Mouse (Mus musculus): ENCODE results near the gene Mctp2. TPM values are rescaled to one million over a fixed set of nuclear protein-coding genes. Genes with fewer than 3 reads are reported as not detected.
"Not testable (repeated sequence)": the region's sequence is repeated elsewhere in the genome, so short reads cannot be mapped to it uniquely, and the experiment has no call there.

Gene Mctp2
- total RNA-seq, 2 experiments from 2014 or later = 7.0 to 9.5 TPM

DNA sequence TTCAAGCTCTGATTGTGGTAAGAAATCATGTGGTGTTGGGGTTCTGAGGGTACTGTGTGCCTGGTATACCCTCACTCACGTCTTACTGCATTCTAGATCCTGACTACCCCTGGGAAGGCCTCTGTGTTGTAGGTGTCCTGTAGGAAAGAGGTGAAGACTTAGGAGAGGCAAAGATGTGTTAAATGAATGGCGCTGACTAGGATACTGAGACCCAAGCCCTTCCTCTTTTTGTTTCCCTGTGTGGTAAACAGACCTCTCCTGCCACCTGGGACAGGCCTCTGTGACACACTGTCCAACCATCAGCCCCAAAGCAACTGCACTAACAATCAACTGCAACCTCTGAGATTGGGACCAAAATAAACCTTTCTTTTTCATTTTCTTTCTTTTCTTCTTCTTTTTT, 28.0 kb downstream of the Mctp2 start:
- ATAC-seq (ENCODE audit: poor library complexity, severe bottlenecking) = peak; percentile 54

- peak; percentile 49 for ATAC-seq (ENCODE audit: poor library complexity, severe bottlenecking)
Observed at GRCm38 (mm10) chr7:72275513-72275912, 30.9 kb downstream of the Mctp2 start.

DNA sequence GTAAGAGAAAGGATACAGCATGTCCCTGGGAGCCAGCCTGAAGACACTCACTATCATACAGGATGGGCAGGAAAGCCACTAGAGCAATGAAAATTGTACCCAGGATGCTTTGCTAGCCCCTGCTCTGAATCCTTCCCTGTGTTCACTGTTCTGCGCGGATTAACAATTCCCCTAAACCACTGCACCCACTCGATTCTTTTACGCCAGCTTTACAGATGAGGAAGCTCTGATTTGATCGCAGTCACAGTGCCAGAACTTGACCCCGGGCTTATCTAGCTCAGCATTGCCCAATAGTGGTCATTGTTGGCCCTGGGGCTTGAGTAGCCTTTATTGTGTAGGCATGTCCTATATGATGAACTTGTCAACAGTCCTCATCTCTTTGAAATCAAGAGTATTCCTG, 34.9 kb downstream of the Mctp2 start:
- no peak for ATAC-seq (ENCODE audit: poor library complexity, severe bottlenecking)

DNA sequence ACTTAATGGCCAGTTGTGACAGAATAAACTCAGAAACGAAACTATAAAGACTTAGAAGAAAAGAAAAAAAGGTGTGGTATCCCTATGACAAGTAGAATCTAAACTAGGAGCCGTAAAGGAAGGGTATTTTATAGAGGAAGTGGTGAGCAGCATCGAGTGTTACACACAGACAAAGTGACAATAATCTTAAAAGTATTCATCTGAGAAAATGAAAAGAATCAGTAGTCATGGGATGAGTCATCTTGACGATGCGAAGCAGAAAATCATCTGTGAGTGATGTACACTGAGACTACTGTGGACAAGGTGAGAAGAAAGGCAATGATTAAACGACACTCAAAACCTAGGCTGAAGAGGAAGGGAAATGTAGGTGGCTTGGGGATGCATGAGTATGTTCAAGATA, 36.4 kb downstream of the Mctp2 start:
- peak; percentile 82 for ATAC-seq (ENCODE audit: poor library complexity, severe bottlenecking)

DNA sequence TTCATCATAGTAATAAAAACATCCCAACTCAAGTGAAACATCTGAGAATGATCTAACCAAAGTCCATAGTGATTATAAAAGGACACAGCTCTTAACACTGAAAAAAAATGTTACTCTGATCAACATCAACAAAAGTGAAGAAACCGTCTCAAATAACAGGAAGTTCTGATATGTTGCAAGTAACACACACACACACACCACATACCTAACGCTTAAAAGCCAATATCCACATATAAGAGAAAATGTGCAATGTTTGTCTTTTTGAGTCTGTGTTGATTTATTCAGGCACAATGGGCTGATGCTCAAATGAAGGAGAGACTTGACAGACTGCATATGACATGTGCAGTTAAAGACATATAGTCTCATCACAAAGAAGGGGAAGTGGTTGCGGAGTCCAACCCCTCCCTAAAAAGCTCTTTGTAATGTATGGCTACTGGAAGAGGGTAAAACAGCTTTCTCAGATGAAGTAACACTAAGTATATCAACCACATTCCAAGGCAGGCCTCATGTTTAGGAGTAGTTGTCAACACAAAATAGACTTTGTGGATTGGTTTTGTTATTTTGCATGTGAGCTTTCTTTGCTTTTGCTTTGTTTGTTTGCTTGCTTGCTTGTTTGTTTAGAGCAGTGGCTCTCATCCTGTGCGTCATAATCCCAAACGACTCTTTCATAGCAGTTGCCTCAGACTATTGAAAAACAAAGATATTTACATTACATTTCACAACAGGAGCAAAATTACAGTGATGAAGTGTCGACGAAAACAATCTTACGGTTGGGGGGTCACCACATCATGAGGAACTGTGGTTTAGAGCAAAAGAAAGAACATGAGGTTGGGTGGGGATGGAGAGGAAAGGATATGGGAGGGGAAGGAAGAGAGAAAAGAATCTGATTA, 45.4 kb downstream of the Mctp2 start:
- peak; percentile 90 for ATAC-seq (ENCODE audit: poor library complexity, severe bottlenecking)

- no peak for ATAC-seq (ENCODE audit: poor library complexity, severe bottlenecking)
Observed at GRCm38 (mm10) chr7:72259045-72259444, 47.4 kb downstream of the Mctp2 start.

- ATAC-seq (ENCODE audit: poor library complexity, severe bottlenecking) = not testable (repeated sequence)
Observed at GRCm38 (mm10) chr7:72250326-72250725, 56.1 kb downstream of the Mctp2 start.

GRCm38 (mm10) chr7:72241269-72241668, 65.1 kb downstream of the Mctp2 start:
- ATAC-seq (ENCODE audit: poor library complexity, severe bottlenecking) = no peak

DNA sequence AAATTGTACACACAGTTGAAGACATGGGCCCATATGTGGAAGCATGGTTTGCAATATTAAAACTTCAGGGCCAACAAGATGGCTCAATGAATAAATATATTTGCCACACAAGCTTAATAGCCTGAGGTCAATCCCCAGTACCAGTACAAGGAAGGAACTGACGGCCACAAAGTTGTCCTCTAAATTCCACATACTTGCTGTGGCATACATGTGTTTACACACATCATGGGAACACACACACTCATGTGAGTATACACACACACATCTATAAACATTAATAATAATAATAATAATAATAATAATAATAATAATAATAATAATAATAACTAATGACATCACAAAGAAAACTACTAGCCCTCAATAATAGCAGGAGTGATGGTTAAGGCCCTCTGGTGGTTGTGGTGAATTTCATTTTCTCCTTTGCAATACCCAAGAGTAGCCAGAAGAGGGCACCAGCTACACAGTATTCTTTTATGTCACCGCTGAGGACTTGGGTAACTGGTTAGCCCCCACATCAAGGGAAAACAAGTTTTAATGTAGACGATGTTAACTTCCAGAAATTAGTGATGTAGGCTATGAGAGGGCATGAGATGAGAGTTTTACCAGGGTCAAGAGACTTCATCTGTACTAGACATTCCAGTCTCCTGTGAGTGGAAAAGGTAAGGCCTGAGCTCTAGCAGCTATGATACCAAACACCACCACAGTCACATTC, 66.5 kb downstream of the Mctp2 start:
- ATAC-seq (ENCODE audit: poor library complexity, severe bottlenecking) = peak; percentile 91

DNA sequence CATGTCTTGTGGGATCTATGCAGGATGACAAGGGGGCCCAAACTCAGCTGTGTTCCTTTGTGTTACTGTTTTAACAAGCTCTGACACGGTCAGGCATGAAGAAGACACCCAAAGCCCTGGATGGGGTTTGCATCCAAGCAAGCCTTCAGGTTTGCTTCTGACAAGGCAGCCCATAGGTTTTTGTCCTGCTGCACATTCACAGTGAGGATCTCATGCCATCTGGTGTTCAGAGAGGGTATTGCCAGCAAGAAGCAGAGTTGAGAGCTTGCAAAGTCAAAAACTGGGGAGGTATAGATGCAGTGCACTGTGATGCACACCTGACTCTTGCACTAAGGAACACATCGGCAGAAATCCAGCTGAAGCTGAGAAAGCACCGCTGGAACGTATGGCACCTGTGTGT, 67.8 kb downstream of the Mctp2 start:
- ATAC-seq (ENCODE audit: poor library complexity, severe bottlenecking) = peak; percentile 72

GRCm38 (mm10) chr7:72234433-72234998, 71.9 kb downstream of the Mctp2 start:
- ATAC-seq (ENCODE audit: poor library complexity, severe bottlenecking) = no peak

DNA sequence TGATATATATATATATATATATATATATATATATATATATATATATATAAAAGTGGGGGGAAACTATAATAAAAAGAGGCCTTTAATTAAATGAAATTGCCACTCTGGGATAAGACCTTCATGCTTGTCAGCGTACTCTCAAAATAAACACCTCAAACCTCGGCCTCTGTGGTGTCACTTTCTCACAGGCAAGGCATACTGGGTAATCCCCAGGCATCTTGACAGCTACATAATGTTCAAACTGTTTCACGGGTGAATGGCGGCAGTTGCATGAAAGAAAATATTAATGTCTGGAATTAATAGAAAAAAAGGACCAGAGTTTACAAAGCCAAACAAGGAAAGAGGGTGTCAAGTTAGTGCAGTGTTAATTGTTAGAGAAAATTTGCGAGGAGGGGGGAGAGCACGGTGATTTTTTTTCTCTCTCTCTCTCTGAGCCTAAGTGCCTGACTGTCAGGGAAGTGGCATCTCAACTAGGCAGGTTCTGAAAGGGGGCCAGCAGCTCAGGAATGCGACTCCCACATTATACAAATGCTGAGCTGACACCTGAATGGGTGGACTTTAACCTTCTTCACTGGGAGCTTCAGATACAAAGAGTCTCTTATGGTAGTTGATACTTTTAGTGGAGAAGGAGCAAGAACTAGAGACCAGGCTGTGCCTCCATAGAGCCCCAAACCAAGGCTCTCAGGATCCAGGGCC, 75.1 kb downstream of the Mctp2 start:
- no peak for ATAC-seq (ENCODE audit: poor library complexity, severe bottlenecking)

DNA sequence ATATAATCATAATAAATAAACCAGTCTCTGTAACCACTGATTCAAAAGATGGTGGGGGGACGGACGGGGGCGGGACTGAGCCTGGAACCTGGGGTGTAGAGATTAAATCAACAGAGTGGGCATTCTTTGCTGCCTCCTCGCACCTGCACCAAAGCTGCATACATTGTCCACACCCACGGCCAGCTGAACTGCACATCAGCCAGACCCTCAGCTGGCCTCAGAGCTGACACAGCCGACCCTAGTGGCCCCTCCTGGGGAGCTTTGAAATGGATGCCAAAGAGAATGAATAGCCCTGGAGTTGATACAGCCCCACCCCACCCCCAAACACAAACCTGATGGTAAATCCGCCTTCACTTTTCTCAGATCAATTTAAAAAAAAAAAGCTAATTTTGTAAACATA, 76.5 kb downstream of the Mctp2 start:
- ATAC-seq (ENCODE audit: poor library complexity, severe bottlenecking) = no peak

DNA sequence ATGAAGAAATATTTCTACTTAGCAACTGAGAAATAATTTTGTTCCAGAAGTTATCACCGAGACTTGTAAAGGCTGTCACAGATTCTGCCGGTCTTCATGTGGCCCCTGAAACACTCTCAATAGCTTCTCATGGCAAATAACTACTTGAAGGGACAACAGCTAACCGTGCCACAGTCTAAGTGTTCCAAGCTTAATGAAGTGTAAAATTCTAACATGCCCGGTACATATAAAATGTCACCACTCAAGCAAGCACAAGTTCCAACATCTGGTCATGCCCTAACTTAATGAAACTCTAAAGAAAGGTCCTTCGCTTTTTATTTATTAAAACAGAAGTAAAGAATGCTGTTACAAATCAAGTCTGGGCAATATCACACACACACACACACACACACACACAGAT, 82.8 kb downstream of the Mctp2 start:
- no peak for ATAC-seq (ENCODE audit: poor library complexity, severe bottlenecking)

GRCm38 (mm10) chr7:72222532-72222931, 83.9 kb downstream of the Mctp2 start:
- no peak for ATAC-seq (ENCODE audit: poor library complexity, severe bottlenecking)

- ATAC-seq (ENCODE audit: poor library complexity, severe bottlenecking) = no peak
Observed at GRCm38 (mm10) chr7:72218048-72218447, 88.4 kb downstream of the Mctp2 start.

DNA sequence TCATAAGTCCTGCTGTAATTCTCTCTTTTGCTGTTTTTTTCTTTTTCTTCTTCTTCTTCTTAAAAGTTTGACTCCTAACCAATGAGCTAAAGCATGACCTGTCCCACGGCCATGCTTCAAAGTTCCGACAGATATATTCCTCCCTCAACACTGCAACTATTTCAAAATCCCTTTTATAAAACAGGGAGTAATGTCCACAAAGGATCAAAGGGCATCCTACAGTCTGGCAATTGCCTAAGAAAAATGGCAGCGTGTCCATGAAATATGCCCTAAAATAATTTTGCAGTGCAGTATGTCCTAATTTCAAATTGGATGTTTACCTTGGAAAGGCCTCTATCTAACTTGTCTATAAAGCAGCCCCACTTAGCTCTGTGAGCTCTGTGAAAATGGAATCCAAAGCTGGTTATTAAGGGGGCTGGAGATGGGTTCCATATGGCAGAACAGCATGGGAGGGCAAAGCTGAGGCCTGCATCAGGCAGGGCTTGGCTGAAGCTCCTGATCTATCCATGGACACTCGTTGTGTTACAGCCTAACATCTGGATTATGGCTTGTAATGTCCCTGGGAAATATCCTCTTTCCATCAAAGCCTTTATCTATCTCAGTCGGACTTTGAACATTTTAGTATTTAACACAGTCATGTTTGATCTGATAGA, 90.7 kb downstream of the Mctp2 start:
- ATAC-seq (ENCODE audit: poor library complexity, severe bottlenecking) = no peak

- ATAC-seq (ENCODE audit: poor library complexity, severe bottlenecking) = no peak
Observed at GRCm38 (mm10) chr7:72210201-72210600, 96.2 kb downstream of the Mctp2 start.

GRCm38 (mm10) chr7:72209296-72209695, 97.1 kb downstream of the Mctp2 start:
- ATAC-seq (ENCODE audit: poor library complexity, severe bottlenecking) = no peak

DNA sequence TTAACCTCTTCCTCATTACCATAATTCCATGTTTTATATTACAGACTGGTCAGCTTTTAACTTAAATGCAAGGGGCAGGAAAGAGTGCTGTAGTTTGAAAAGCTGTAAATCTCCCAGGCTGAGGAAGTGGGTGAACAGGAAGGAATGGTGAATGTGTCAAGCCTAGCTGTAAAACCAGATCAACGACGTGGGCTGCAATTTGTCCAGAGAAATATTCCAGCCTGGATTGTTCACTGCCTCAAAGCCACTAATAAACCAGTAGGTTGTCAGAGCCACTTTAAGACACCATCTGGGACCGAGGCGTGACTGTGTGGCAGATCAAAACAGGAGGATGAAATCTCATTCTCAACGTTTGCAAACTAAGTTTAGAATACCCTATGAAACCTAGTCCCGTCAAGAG, 99.6 kb downstream of the Mctp2 start:
- ATAC-seq (ENCODE audit: poor library complexity, severe bottlenecking) = no peak

DNA sequence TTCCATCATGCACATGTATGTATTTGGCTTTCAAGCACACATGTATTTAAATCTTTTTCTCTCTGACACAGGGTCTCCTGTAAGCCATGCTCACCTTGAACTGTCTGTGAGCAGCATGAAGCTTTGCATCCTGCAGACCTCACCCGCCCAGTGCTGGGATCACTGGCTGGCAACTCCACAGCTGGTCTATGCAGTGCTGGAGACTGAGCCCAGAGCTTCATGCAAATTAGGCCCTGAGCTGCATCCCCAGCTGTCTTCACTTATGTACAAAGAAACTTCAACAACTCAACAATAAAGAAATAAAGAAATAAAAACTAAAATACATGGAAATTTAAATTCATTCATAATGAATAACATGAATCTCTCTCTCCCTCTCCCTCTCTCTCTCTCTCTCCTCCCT, 110.7 kb downstream of the Mctp2 start:
- no peak for ATAC-seq (ENCODE audit: poor library complexity, severe bottlenecking)
